Mouse (Mus musculus): ENCODE data around the gene Olfr971. TPM values are rescaled to one million over a fixed set of nuclear protein-coding genes. Genes with fewer than 3 reads are reported as not detected.
A peak's percentile ranks its signal among the peaks of the same experiment; 100 is the strongest.
"Not testable (repeated sequence)": the region's sequence is repeated elsewhere in the genome, so short reads cannot be mapped to it uniquely, and the experiment has no call there.

The Olfr971 gene
- not detected in 2 replicates for polyA plus RNA-seq (2014; fragmentation: Nextera tagmentation; extraction: Ambion mirVana)

DNA sequence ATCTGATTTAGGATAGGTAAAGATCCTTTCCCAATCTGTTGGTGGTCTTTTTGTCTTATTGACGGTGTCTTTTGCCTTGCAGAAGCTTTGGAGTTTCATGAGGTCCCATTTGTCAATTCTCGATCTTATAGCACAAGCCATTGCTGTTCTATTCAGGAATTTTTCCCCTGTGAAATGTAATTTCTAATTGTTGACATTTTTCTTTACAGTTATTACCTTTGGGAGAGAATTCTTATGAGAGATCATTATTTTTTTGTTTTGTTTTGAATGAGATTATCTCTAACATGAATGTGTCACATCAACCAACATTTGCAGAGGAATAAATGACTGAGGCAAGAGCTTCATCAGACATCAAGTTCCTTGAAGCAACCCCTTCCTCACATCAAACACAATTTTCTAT lies at the start of gene Olfr971:
TSS of gene Olfr971 (plus strand) at position 301 of the 400 bp plus-strand sequence.
- H3K4me1 ChIP-seq (ENCODE audit: control insufficient read depth, insufficient read depth, low read length); H3K27me3 ChIP-seq (ENCODE audit: control insufficient read depth, insufficient read depth, low read length); ATAC-seq (ENCODE audit: low read depth); H3K4me3 ChIP-seq (ENCODE audit: low read depth, low read length); H3K9me3 ChIP-seq (ENCODE audit: control insufficient read depth, low read length); H3K9ac ChIP-seq (replicated peaks; ENCODE audit: low read depth, low read length); H3K4me2 ChIP-seq (ENCODE audit: low read depth, low read length); H3K36me3 ChIP-seq (ENCODE audit: control insufficient read depth, insufficient read depth, low read length); H3K27ac ChIP-seq (ENCODE audit: low read depth, low read length): not testable (repeated sequence)
- 100% methylated on average over 1 of the region's 2 CpGs for WGBS

DNA sequence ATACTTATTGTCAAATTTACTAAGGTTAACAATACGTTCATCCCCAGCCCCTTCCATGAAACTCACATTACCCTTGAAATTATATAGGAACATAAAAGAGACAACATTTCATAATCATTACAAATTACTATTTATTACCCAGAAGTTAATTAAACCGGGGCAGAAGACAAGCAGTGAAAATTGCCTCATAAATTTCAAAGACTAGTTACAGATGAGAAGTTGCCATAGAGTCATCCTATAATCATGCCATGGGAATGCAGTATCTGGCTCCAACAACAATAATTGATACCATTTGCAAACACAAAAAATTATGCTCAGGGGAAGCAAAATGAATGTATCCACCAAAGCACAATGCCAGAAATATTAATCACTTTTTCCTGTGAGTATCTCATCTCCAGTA lies 46.1 kb upstream of the Olfr971 start, which contains the start of gene Olfr969:
TSS of gene Olfr969 (plus strand) at position 388 of the 400 bp plus-strand sequence.
- ATAC-seq (ENCODE audit: low read depth): peak; percentile 66; the same call in 1 of the 2 replicates
- 46% methylated on average over 2 of the region's 2 CpGs for WGBS
- Histone ChIP-seq H3K27ac (ENCODE audit: low read depth, low read length) (no peak within 1 kb of the TSS), H3K27me3 (ENCODE audit: control insufficient read depth, insufficient read depth, low read length) (no peaks in the 10 kb centered on the region), H3K4me3 (ENCODE audit: low read depth, low read length) (no peak within 1 kb of the TSS), H3K4me2 (ENCODE audit: low read depth, low read length) (no peak within 1 kb of the TSS), H3K36me3 (ENCODE audit: control insufficient read depth, insufficient read depth, low read length) (no peaks in the 10 kb centered on the region), H3K9ac (replicated peaks; ENCODE audit: low read depth, low read length) (no peak within 1 kb of the TSS), H3K4me1 (ENCODE audit: control insufficient read depth, insufficient read depth, low read length) (no peaks in the 10 kb centered on the region), H3K9me3 (ENCODE audit: control insufficient read depth, low read length) (no peaks in the 10 kb centered on the region)

DNA sequence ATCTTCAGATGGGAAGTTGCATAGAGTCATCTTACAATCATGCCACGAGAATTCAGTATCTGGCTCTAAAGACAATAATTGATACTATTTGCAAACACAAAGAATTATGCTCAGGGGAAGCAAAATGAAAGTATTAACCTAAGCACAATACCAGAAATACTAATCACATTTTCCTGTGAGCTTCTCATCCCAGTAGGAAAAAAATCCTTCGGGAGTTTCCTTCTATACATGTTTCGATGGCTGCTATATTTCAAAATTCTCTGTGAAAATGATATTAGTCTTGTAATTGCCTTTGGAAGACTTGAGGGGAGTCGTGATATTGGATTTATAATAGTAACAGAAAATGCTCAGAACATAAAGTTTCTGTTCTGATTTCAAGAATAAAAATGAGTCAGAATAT lies 28.1 kb upstream of the Olfr971 start, which contains the start of gene Olfr970:
TSS of gene Olfr970 (plus strand) at position 301 of the 400 bp plus-strand sequence.
- H3K4me1 ChIP-seq (ENCODE audit: control insufficient read depth, insufficient read depth, low read length): no peaks in the 10 kb centered on the region
- H3K27me3 ChIP-seq (ENCODE audit: control insufficient read depth, insufficient read depth, low read length): no peaks in the 10 kb centered on the region
- H3K36me3 ChIP-seq (ENCODE audit: control insufficient read depth, insufficient read depth, low read length): no peaks in the 10 kb centered on the region
- no peak within 1 kb of the TSS for H3K4me2 ChIP-seq (ENCODE audit: low read depth, low read length)
- no peak within 1 kb of the TSS for H3K4me3 ChIP-seq (ENCODE audit: low read depth, low read length)
- H3K27ac ChIP-seq (ENCODE audit: low read depth, low read length): no peak within 1 kb of the TSS
- no peak within 1 kb of the TSS for H3K9ac ChIP-seq (replicated peaks; ENCODE audit: low read depth, low read length)
- ATAC-seq (ENCODE audit: low read depth): no peak
- 75% methylated on average over 4 of the region's 4 CpGs for WGBS
- H3K9me3 ChIP-seq (ENCODE audit: control insufficient read depth, low read length): no peaks in the 10 kb centered on the region

- Histone ChIP-seq H3K4me1 (ENCODE audit: control insufficient read depth, insufficient read depth, low read length) (no peaks in the 10 kb centered on the region), H3K27me3 (ENCODE audit: control insufficient read depth, insufficient read depth, low read length) (no peaks in the 10 kb centered on the region), H3K27ac (ENCODE audit: low read depth, low read length) (no peak within 1 kb of the TSS), H3K4me3 (ENCODE audit: low read depth, low read length) (no peak within 1 kb of the TSS), H3K9ac (replicated peaks; ENCODE audit: low read depth, low read length) (no peak within 1 kb of the TSS), H3K4me2 (ENCODE audit: low read depth, low read length) (no peak within 1 kb of the TSS), H3K9me3 (ENCODE audit: control insufficient read depth, low read length) (no peaks in the 10 kb centered on the region), H3K36me3 (ENCODE audit: control insufficient read depth, insufficient read depth, low read length) (no peaks in the 10 kb centered on the region)
- WGBS: 69% methylated on average over 2 of the region's 2 CpGs
- no peak for ATAC-seq (ENCODE audit: low read depth)
Measured at GRCm38 (mm10) chr9:39866122-39866521, 29.4 kb downstream of the Olfr971 start, which contains the start of gene Olfr972. Gene Olfr972, plus strand, starts transcription at chr9:39866422.

DNA sequence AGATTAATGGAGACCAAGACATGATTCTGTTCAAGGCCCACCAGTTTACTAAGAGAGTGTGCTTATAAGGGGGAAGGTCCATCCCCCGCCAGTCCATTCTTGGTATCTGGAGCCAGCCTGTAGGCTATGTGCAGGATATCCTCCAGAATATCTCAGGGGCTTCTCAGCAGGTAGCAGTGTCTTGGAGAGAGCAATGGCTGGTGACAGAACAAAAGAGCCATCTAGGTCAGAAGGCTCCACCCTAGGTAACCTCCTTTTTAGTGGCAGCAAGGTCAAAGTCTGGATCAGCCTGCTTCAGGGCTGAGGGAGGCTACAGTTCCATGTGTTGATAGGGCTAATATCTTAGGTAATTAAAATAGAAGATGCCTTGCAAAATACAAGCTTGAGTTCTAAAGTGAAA lies 35.3 kb downstream of the Olfr971 start:
- not testable (repeated sequence) for H3K9me3 ChIP-seq (ENCODE audit: control insufficient read depth, low read length); H3K27me3 ChIP-seq (ENCODE audit: control insufficient read depth, insufficient read depth, low read length); ATAC-seq (ENCODE audit: low read depth); H3K4me1 ChIP-seq (ENCODE audit: control insufficient read depth, insufficient read depth, low read length); H3K4me2 ChIP-seq (ENCODE audit: low read depth, low read length); H3K27ac ChIP-seq (ENCODE audit: low read depth, low read length); H3K9ac ChIP-seq (replicated peaks; ENCODE audit: low read depth, low read length); H3K4me3 ChIP-seq (ENCODE audit: low read depth, low read length); H3K36me3 ChIP-seq (ENCODE audit: control insufficient read depth, insufficient read depth, low read length)
- 100% methylated on average over 1 of the region's 1 CpGs for WGBS

GRCm38 (mm10) chr9:39877541-39878396 lies 41.1 kb downstream of the Olfr971 start:
- not testable (repeated sequence) for H3K9ac ChIP-seq (replicated peaks; ENCODE audit: low read depth, low read length); H3K9me3 ChIP-seq (ENCODE audit: control insufficient read depth, low read length); H3K4me3 ChIP-seq (ENCODE audit: low read depth, low read length); H3K36me3 ChIP-seq (ENCODE audit: control insufficient read depth, insufficient read depth, low read length); H3K4me1 ChIP-seq (ENCODE audit: control insufficient read depth, insufficient read depth, low read length); H3K4me2 ChIP-seq (ENCODE audit: low read depth, low read length); H3K27me3 ChIP-seq (ENCODE audit: control insufficient read depth, insufficient read depth, low read length); H3K27ac ChIP-seq (ENCODE audit: low read depth, low read length)
- no CpG with 5 or more reads among the region's 4 CpGs for WGBS
- ATAC-seq (ENCODE audit: low read depth): peak; percentile 82

Other genes starting within 250 kb of the Olfr971 start
- gene AW551984, start 232.5 kb upstream of the Olfr971 start, polyA plus RNA-seq (2014; fragmentation: Nextera tagmentation; extraction: Ambion mirVana): 141 and 199 TPM in 2 replicates
- gene Olfr148, start 226.2 kb upstream of the Olfr971 start, polyA plus RNA-seq (2014; fragmentation: Nextera tagmentation; extraction: Ambion mirVana): not detected in 2 replicates
- gene Olfr960, start 215.5 kb upstream of the Olfr971 start, polyA plus RNA-seq (2014; fragmentation: Nextera tagmentation; extraction: Ambion mirVana): not detected in 2 replicates
- gene Olfr961, start 191.8 kb upstream of the Olfr971 start, polyA plus RNA-seq (2014; fragmentation: Nextera tagmentation; extraction: Ambion mirVana): not detected in 2 replicates
- not detected in 2 replicates for gene Olfr963, start 169.7 kb upstream of the Olfr971 start, polyA plus RNA-seq (2014; fragmentation: Nextera tagmentation; extraction: Ambion mirVana)
- not detected in 2 replicates for gene Olfr149, start 129.8 kb upstream of the Olfr971 start, polyA plus RNA-seq (2014; fragmentation: Nextera tagmentation; extraction: Ambion mirVana)
- gene Olfr965, start 125.5 kb upstream of the Olfr971 start, polyA plus RNA-seq (2014; fragmentation: Nextera tagmentation; extraction: Ambion mirVana): not detected in 2 replicates
- gene Olfr150, start 105.9 kb upstream of the Olfr971 start, polyA plus RNA-seq (2014; fragmentation: Nextera tagmentation; extraction: Ambion mirVana): not detected in 2 replicates
- gene Olfr967, start 90.6 kb upstream of the Olfr971 start, polyA plus RNA-seq (2014; fragmentation: Nextera tagmentation; extraction: Ambion mirVana): not detected in 2 replicates
- not detected in 2 replicates for gene Olfr968, start 53.6 kb upstream of the Olfr971 start, polyA plus RNA-seq (2014; fragmentation: Nextera tagmentation; extraction: Ambion mirVana)
- gene Olfr969, start 45.9 kb upstream of the Olfr971 start, polyA plus RNA-seq (2014; fragmentation: Nextera tagmentation; extraction: Ambion mirVana): not detected in 2 replicates
- gene Olfr970, start 28.0 kb upstream of the Olfr971 start, polyA plus RNA-seq (2014; fragmentation: Nextera tagmentation; extraction: Ambion mirVana): not detected in 2 replicates
- not detected in 2 replicates for gene Olfr972, start 29.5 kb downstream of the Olfr971 start, polyA plus RNA-seq (2014; fragmentation: Nextera tagmentation; extraction: Ambion mirVana)
- not detected in 2 replicates for gene Olfr229, start 70.5 kb downstream of the Olfr971 start, polyA plus RNA-seq (2014; fragmentation: Nextera tagmentation; extraction: Ambion mirVana)
- not detected in 2 replicates for gene Olfr974, start 100.6 kb downstream of the Olfr971 start, polyA plus RNA-seq (2014; fragmentation: Nextera tagmentation; extraction: Ambion mirVana)
- 0.09 TPM in 1 of 2 replicates, not detected in the other for gene Olfr975, start 115.2 kb downstream of the Olfr971 start, polyA plus RNA-seq (2014; fragmentation: Nextera tagmentation; extraction: Ambion mirVana)
- gene Olfr976, start 124.3 kb downstream of the Olfr971 start, polyA plus RNA-seq (2014; fragmentation: Nextera tagmentation; extraction: Ambion mirVana): not detected in 2 replicates
- not detected in 2 replicates for gene Olfr978, start 155.2 kb downstream of the Olfr971 start, polyA plus RNA-seq (2014; fragmentation: Nextera tagmentation; extraction: Ambion mirVana)
- not detected in 2 replicates for gene Olfr979, start 166.6 kb downstream of the Olfr971 start, polyA plus RNA-seq (2014; fragmentation: Nextera tagmentation; extraction: Ambion mirVana)
- gene Olfr980, start 172.7 kb downstream of the Olfr971 start, polyA plus RNA-seq (2014; fragmentation: Nextera tagmentation; extraction: Ambion mirVana): not detected in 2 replicates
- gene Olfr981, start 184.6 kb downstream of the Olfr971 start, polyA plus RNA-seq (2014; fragmentation: Nextera tagmentation; extraction: Ambion mirVana): not detected in 2 replicates
- gene Olfr982, start 237.0 kb downstream of the Olfr971 start, polyA plus RNA-seq (2014; fragmentation: Nextera tagmentation; extraction: Ambion mirVana): not detected in 2 replicates